Mouse (Mus musculus) liver, postnatal 0 days (tissue): ENCODE results near the gene Cep112. TPM values are rescaled to one million over a fixed set of nuclear protein-coding genes. Genes with fewer than 3 reads are reported as not detected.
"Not testable (repeated sequence)": the region's sequence is repeated elsewhere in the genome, so short reads cannot be mapped to it uniquely, and the experiment has no call there.

Experiments
- ATAC-seq: fragments of 200-750 bp; cut with Nextera tagmentation; 2 replicates; pipeline ENCODE4 v1.8.0; 2017; ENCODE audit warnings: mild to moderate bottlenecking, moderate library complexity
- DNase-seq: peaks from one replicate; pipeline ENCODE4 v3.0.0-alpha.2; 2016
- H3K27ac ChIP-seq: fragments of 300-500 bp; sonication (generic); 2 replicates; pipeline ENCODE4 v1.5.1; 2014; ENCODE audit warnings: antibody characterized with exemption, moderate library complexity, mild to moderate bottlenecking, low read depth
- H3K27me3 ChIP-seq: fragments of 300-500 bp; sonication (generic); 2 replicates; pipeline ENCODE4 v1.6.1; 2014; ENCODE audit warnings: low read length, control low read depth, mixed read lengths; ENCODE audit not compliant: insufficient read depth
- H3K36me3 ChIP-seq: fragments of 300-500 bp; sonication (generic); replicated peaks from 2 replicates; pipeline ENCODE4 v1.6.1; 2014; ENCODE audit warnings: mild to moderate bottlenecking, control low read depth, low read length, moderate library complexity, mixed read lengths; ENCODE audit not compliant: insufficient read depth
- H3K4me1 ChIP-seq: fragments of 300-500 bp; sonication (generic); 2 replicates; pipeline ENCODE4 v1.6.1; 2014; ENCODE audit warnings: antibody characterized with exemption, mild to moderate bottlenecking, control low read depth; ENCODE audit not compliant: insufficient read depth
- H3K4me2 ChIP-seq: fragments of 300-500 bp; sonication (generic); 2 replicates; pipeline ENCODE4 v1.6.1; 2014; ENCODE audit warnings: low read depth, mild to moderate bottlenecking, low read length, moderate library complexity, mixed read lengths
- H3K4me3 ChIP-seq: fragments of 300-500 bp; sonication (generic); 2 replicates; pipeline ENCODE4 v1.5.1; 2014; ENCODE audit warnings: low read depth, low read length
- H3K9ac ChIP-seq: fragments of 300-500 bp; sonication (generic); replicated peaks from 2 replicates; pipeline ENCODE4 v1.6.1; 2014; ENCODE audit warnings: mild to moderate bottlenecking, moderate library complexity
- H3K9me3 ChIP-seq: fragments of 300-500 bp; sonication (generic); 2 replicates; pipeline ENCODE4 v1.6.1; 2016; ENCODE audit warnings: mild to moderate bottlenecking, control low read depth, low read length, mixed read lengths
- CTCF ChIP-seq: sonication (generic); IDR thresholded peaks from 2 replicates; pipeline ENCODE4 v1.5.1; 2016; ENCODE audit warnings: antibody characterized with exemption, low read depth
- EP300 ChIP-seq: IDR thresholded peaks from 2 replicates; pipeline ENCODE4 v1.6.1; 2016; ENCODE audit warnings: antibody characterized with exemption, low read depth, mild to moderate bottlenecking
- WGBS: fragments of 180-500 bp; shearing (Covaris S2); extraction: QIAGEN DNeasy Blood & Tissue Kit; methylation state at CpG from one replicate; pipeline ENCODE4 v1.1.7; 2014; ENCODE audit not compliant: insufficient replicate concordance; 5-methylcytosine and 5-hydroxymethylcytosine counted together
- polyA plus RNA-seq: library from polyadenylated mRNA; unstranded; fragments of >200 nt; fragmentation: Nextera tagmentation; extraction: Ambion mirVana; gene quantifications from 2 replicates; pipeline ENCODE4 v1.2.1, GENCODE M21; 2015

Cep112 gene
- polyA plus RNA-seq, 1 experiment from 2014 or later, result 1.1 TPM

DNA sequence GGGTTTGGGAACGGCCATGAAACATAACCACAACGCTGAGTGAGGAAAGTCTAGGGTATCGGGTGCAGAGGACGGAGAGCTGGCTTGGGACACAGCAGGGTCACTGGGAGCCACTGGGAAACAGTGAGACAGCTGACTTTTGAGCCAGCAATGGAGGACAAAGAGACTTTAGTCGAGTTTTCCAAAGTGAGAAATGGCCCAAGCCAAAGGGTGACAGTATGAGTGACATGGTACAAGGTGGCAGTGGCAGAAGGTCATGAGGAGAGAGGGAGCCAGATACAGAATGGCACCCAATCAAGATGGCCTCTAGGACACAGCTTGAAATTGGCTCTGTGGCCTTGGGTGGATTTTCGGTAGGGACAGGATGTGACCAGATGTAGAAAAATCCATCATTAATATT is 433.9 kb downstream of the Cep112 start:
- ATAC-seq (no peak), DNase-seq (no peak)
- H3K27me3 ChIP-seq, result no peaks in the 10 kb centered on the region
- no peak overlapping the region for H3K4me2 ChIP-seq
- peaks cover 7% of the 10 kb centered on the region for H3K4me1 ChIP-seq
- H3K4me3 ChIP-seq, result no peak overlapping the region
- H3K9ac ChIP-seq, result no peak overlapping the region
- no peaks in the 10 kb centered on the region for H3K36me3 ChIP-seq
- WGBS, result 69% methylated on average over 6 of the region's 6 CpGs
- no peaks in the 10 kb centered on the region for H3K9me3 ChIP-seq
- no peak overlapping the region for H3K27ac ChIP-seq
- no peak for TF ChIP-seq EP300
- no peak for TF ChIP-seq CTCF

DNA sequence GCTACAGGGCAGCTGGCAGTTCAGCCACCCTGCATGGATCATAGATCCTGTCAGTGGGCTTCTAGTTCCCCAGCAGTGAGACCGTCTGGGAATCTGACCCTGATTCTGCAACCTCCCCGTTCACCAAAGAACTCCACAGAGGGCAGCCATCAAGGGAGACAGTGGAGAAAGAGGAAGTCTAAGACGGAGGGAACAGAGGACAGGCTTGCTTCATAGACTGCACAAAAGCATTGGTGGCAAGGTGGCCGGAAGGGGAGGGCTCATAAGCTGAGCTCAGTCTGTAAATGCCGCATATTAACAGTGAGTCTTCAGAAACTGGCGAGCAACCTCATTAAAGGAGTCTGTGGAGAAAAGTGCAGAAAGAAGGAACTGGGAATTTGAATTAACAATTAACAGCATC is 437.4 kb downstream of the Cep112 start:
- H3K4me3 ChIP-seq, result no peak overlapping the region
- H3K9ac ChIP-seq, result no peak overlapping the region
- no peak for DNase-seq
- no peak overlapping the region for H3K4me2 ChIP-seq
- H3K36me3 ChIP-seq, result no peaks in the 10 kb centered on the region
- TF ChIP-seq CTCF (no peak), EP300 (no peak)
- H3K27ac ChIP-seq, result no peak overlapping the region
- ATAC-seq, result no peak
- 54% methylated on average over 6 of the region's 6 CpGs for WGBS
- H3K4me1 ChIP-seq, result peaks cover 12% of the 10 kb centered on the region
- H3K27me3 ChIP-seq, result no peaks in the 10 kb centered on the region
- no peaks in the 10 kb centered on the region for H3K9me3 ChIP-seq

DNA sequence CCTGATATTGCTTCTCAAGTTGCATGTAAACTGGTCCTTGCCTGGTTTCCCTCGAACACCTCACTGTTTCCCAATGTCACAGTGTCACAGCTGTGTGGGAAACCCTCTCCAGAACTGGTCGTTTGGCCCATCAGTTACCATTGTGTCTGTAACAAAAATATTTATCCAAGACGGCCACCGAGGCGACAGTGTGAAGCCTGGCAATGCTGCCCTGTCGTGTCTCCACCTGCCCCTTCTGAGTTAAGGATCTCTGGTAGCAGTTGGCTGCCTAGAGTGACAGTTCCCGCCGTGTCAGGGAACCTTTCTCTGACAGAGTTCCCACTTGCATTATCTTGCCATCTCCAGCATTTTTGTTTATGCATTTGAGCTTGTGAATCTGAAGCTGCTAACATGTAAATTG is 440.8 kb downstream of the Cep112 start:
- TF ChIP-seq CTCF (no peak), EP300 (no peak)
- Histone ChIP-seq H3K9me3 (no peaks in the 10 kb centered on the region), H3K36me3 (no peaks in the 10 kb centered on the region), H3K27me3 (no peaks in the 10 kb centered on the region), H3K27ac (no peak overlapping the region), H3K4me3 (no peak overlapping the region), H3K4me1 (peaks cover 5% of the 10 kb centered on the region; the same call in 1 of the 2 replicates), H3K9ac (no peak overlapping the region), H3K4me2 (no peak overlapping the region)
- DNase-seq (no peak), ATAC-seq (no peak)
- 41% methylated on average over 8 of the region's 8 CpGs for WGBS

DNA sequence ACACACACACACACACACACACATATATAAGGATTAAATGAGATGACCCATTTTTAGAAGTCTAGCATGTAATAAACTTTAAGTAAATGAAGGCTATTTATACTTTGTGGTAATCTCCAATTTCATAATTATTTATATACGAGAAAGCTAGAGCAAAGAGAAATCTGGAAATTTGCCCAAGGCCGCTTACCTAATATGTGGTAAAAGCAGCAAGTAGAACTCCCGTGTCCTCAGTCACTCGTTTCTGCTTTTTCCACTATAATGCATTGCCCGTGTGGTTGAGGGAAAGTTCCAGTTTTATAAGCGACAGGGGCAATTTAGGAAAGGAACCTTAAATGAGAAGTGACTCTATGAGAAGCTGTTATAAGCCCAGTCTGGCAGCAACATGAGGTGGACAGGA is 442.5 kb downstream of the Cep112 start:
- Histone ChIP-seq H3K36me3 (no peaks in the 10 kb centered on the region), H3K9me3 (no peaks in the 10 kb centered on the region), H3K27ac (no peak overlapping the region), H3K4me2 (no peak overlapping the region), H3K4me1 (peaks cover 5% of the 10 kb centered on the region; the same call in 1 of the 2 replicates), H3K9ac (no peak overlapping the region), H3K4me3 (no peak overlapping the region), H3K27me3 (no peaks in the 10 kb centered on the region)
- 51% methylated on average over 6 of the region's 6 CpGs for WGBS
- ATAC-seq (no peak), DNase-seq (no peak)
- no peak for TF ChIP-seq CTCF
- no peak for TF ChIP-seq EP300

DNA sequence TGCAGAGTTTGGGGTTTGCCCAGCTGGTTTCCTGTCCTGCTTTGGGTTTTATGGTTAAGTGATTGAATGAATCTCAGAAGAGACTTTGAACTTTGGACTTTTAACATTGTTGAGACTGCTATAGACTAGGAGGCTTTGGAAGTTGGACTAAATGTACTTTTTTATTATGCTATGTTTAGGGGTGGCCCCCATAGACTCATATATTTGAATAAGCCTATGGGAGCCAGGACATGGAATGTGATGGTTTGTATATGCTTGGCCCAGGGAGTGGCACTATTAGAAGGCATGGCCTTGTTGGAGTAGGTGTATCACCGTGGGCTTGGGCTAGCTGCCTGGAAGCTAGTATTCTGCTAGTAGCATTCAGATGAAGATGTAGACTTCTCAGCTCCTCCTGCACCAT is 446.3 kb downstream of the Cep112 start:
- not testable (repeated sequence) for H3K4me2 ChIP-seq, H3K27me3 ChIP-seq, DNase-seq, H3K9ac ChIP-seq, ATAC-seq, H3K9me3 ChIP-seq, H3K4me3 ChIP-seq, H3K27ac ChIP-seq, H3K36me3 ChIP-seq, H3K4me1 ChIP-seq
- 79% methylated on average over 1 of the region's 1 CpGs for WGBS

DNA sequence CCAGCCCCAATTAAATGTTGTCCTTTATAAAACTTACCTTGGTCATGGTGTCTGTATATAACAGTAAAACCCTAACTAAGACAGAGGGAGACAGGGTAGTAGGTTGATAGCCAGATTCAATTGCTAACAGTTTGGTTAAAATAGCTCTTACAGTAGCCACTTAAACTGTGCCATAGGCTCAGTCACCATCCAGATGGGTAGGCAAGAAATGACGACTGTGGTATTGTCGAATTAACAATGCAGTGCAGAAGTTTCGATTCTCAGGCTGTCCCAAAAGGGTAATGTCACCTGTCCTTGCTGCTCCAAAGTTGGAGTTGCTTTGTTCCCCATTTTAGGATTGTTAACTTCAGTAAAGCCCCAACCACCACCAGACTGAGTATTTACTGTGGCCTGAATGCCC is 446.8 kb downstream of the Cep112 start:
- Histone ChIP-seq H3K4me2 (no peak overlapping the region), H3K4me1 (peaks cover under 1% of the 10 kb centered on the region; the same call in 1 of the 2 replicates), H3K27me3 (no peaks in the 10 kb centered on the region), H3K36me3 (no peaks in the 10 kb centered on the region), H3K27ac (no peak overlapping the region), H3K4me3 (no peak overlapping the region), H3K9me3 (no peaks in the 10 kb centered on the region), H3K9ac (no peak overlapping the region)
- 76% methylated on average over 3 of the region's 3 CpGs for WGBS
- TF ChIP-seq EP300 (no peak), CTCF (no peak)
- ATAC-seq, result no peak
- no peak for DNase-seq

DNA sequence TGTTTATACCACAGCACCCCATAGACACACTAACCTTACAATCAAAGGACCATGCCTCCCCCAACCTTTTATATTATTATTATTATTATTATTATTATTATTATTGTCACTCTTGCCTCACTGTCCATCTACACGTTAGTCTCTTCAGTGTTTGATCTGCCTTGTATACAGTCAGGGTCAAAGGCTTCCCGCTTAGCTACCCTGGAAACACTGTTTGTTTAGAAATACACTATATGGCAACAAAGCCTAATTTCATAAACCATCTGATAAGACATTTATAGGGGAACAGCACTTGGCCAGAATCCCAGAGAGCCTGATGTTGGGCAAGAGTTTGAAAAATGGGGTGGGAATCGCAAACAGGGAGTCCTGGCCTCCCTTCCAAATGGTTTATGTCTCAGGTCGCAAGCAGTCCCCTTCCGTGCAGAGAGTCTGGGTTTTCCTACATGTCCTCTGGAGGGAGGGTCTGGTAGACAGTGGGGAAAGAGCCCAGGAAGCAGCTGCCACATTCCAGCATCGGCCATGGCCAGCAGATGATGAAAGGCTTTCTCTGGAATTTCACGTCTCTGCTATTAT is 451.7 kb downstream of the Cep112 start:
- DNase-seq (no peak), ATAC-seq (no peak)
- no peak overlapping the region for H3K27ac ChIP-seq
- H3K9ac ChIP-seq, result no peak overlapping the region
- no peak overlapping the region for H3K4me3 ChIP-seq
- no peak overlapping the region for H3K4me2 ChIP-seq
- 64% methylated on average over 7 of the region's 7 CpGs for WGBS
- no peak for TF ChIP-seq EP300
- TF ChIP-seq CTCF, result no peak
- H3K27me3 ChIP-seq, result no peaks in the 10 kb centered on the region
- H3K36me3 ChIP-seq, result no peaks in the 10 kb centered on the region
- H3K4me1 ChIP-seq, result peaks cover 4% of the 10 kb centered on the region; the same call in 1 of the 2 replicates
- H3K9me3 ChIP-seq, result no peaks in the 10 kb centered on the region
